Mouse (Mus musculus): ENCODE measurements around the gene Cfap161. TPM values are rescaled to one million over a fixed set of nuclear protein-coding genes. Genes with fewer than 3 reads are reported as not detected.
A peak's percentile ranks its signal among the peaks of the same experiment; 100 is the strongest.

The Cfap161 gene
- polyA plus RNA-seq, 1 experiment from 2014 or later: not detected

- DNase-seq (ENCODE audit: low read depth, low spot score) (no peak), ATAC-seq (no peak)
- CTCF ChIA-PET: interaction anchor here (0.9 kb wide), 1 partner anchor 111 kb away, joined by 3 read pairs; no protein-coding TSS in a partner anchor
- TF ChIP-seq CTCF (IDR thresholded peaks at IDR 0.05): no peak
- in situ Hi-C loops (cut with MboI; ENCODE audit: low pct_unique_long_range_greater_than_20kb): no loop called here
- POLR2A ChIA-PET: no interaction called here
- peaks cover 31% of the 10 kb centered on the region for H3K27me3 ChIP-seq
These were observed 14.7 kb downstream of the Cfap161 start for GRCm38 (mm10) chr7:83780026-83780425.

DNA sequence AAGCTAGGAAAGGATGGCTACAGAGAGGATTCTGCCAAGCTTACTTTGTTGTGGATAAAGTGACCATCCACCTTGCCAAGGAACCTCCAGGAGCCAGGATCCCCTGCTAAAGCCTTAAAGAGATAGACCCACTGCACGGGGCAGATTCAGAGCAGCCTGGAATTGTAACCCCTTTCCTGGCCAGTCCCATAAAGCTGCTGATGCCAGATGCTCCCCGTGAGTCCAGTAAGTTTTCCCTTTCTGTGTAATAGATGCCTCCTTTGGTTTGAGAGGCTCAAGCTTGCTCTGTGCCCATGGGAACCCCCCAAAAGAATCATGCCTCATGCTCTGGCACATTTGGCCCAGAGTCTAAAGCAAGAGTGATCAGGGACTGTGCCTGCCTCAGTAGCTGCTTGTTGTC is 15.7 kb downstream of the Cfap161 start:
- ATAC-seq (no peak), DNase-seq (ENCODE audit: low read depth, low spot score) (no peak)
- H3K27me3 ChIP-seq: peaks cover 31% of the 10 kb centered on the region
- in situ Hi-C loops (cut with MboI; ENCODE audit: low pct_unique_long_range_greater_than_20kb): loop anchor here (10.0 kb wide), 1 partner anchor 214 kb away; no protein-coding TSS in a partner anchor
- TF ChIP-seq CTCF (IDR thresholded peaks at IDR 0.05): no peak
- POLR2A ChIA-PET: interaction anchor here (1.6 kb wide), 1 partner anchor 48 kb away, joined by 3 read pairs; no protein-coding TSS in a partner anchor
- CTCF ChIA-PET: interaction anchor here (1.4 to 1.9 kb wide), 2 partner anchors 15 to 24 kb away, joined by 4 to 9 read pairs; no protein-coding TSS in a partner anchor

- H3K27me3 ChIP-seq: peaks cover 31% of the 10 kb centered on the region
- DNase-seq (ENCODE audit: low read depth, low spot score): no peak
- ChIA-PET POLR2A (interaction anchor here (1.6 kb wide), 1 partner anchor 47 kb away, joined by 3 read pairs; no protein-coding TSS in a partner anchor), CTCF (interaction anchor here (1.4 to 1.9 kb wide), 2 partner anchors 15 to 25 kb away, joined by 4 to 9 read pairs; no protein-coding TSS in a partner anchor)
- ATAC-seq: no peak
- no peak for TF ChIP-seq CTCF (IDR thresholded peaks at IDR 0.05)
- in situ Hi-C loops (cut with MboI; ENCODE audit: low pct_unique_long_range_greater_than_20kb): loop anchor here (10.0 kb wide), 1 partner anchor 214 kb away; no protein-coding TSS in a partner anchor
These were observed 16.2 kb downstream of the Cfap161 start for GRCm38 (mm10) chr7:83778516-83778915.

DNA sequence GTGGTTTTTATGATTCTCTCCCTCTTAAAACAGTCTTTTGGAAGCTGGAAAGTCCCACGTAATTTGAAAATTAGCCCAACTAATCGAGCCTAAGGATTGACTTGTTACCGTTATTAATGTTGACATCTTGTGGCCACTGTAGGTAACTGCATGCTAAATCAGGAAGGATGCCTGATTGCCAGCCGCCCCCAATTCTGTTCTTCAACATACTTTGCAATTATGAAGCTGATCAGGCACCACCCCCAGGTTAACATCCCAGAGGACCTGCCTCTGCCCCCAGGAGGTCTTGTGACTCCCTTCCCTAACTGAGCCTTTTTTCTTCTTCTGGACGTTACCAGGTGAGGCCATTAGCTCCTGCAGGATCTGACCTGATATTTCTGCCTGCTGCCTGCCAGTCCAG is 20.0 kb downstream of the Cfap161 start:
- ChIA-PET CTCF (interaction anchor here (0.9 to 3.2 kb wide), 5 partner anchors 11 to 106 kb away, joined by 3 to 9 read pairs (median 4); no protein-coding TSS in a partner anchor), POLR2A (no interaction called here)
- H3K27me3 ChIP-seq: peaks cover 35% of the 10 kb centered on the region
- no peak for ATAC-seq
- DNase-seq (ENCODE audit: low read depth, low spot score): no peak
- TF ChIP-seq CTCF (IDR thresholded peaks at IDR 0.05): peak; percentile 57
- in situ Hi-C loops (cut with MboI; ENCODE audit: low pct_unique_long_range_greater_than_20kb): loop anchor here (5.0 to 10.0 kb wide), 2 partner anchors 107 to 210 kb away; no protein-coding TSS in a partner anchor

DNA sequence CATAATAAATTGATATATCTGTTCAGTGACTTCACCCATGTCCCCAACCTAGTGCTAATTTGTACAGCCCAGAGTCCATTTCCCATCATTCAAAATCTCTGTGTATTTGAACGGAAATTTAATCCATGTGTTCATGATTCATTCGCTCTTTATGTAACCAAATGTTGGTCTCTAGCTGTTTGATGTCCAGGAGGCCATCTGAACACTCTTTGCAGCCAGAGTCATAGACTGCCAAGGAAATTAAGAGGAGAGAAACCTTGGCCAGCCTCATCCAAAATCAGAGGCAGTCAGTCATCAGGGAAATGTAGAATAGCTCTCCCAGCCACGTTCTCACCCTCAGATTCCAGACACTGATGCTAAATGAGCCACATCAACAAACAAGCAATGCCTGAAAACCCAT is 31.0 kb downstream of the Cfap161 start:
- no peak for TF ChIP-seq CTCF (IDR thresholded peaks at IDR 0.05)
- ATAC-seq (no peak), DNase-seq (ENCODE audit: low read depth, low spot score) (no peak)
- in situ Hi-C loops (cut with MboI; ENCODE audit: low pct_unique_long_range_greater_than_20kb): no loop called here
- ChIA-PET CTCF (interaction anchor here (0.9 to 1.8 kb wide), 6 partner anchors 9 to 196 kb away, joined by 3 to 8 read pairs (median 3); no protein-coding TSS in a partner anchor), POLR2A (no interaction called here)
- peaks cover 23% of the 10 kb centered on the region for H3K27me3 ChIP-seq

GRCm38 (mm10) chr7:83762336-83762735 is 32.3 kb downstream of the Cfap161 start:
- no peak for TF ChIP-seq CTCF (IDR thresholded peaks at IDR 0.05)
- peaks cover 29% of the 10 kb centered on the region for H3K27me3 ChIP-seq
- ATAC-seq (no peak), DNase-seq (ENCODE audit: low read depth, low spot score) (no peak)
- ChIA-PET CTCF (no interaction called here), POLR2A (interaction anchor here (0.6 kb wide), 1 partner anchor 38 kb away, joined by 4 read pairs; no protein-coding TSS in a partner anchor)
- in situ Hi-C loops (cut with MboI; ENCODE audit: low pct_unique_long_range_greater_than_20kb): no loop called here

GRCm38 (mm10) chr7:83751055-83751454 is 43.6 kb downstream of the Cfap161 start:
- in situ Hi-C loops (cut with MboI; ENCODE audit: low pct_unique_long_range_greater_than_20kb): no loop called here
- POLR2A ChIA-PET: no interaction called here
- ATAC-seq: no peak

GRCm38 (mm10) chr7:83748405-83748804 is 46.3 kb downstream of the Cfap161 start:
- in situ Hi-C loops (cut with MboI; ENCODE audit: low pct_unique_long_range_greater_than_20kb): no loop called here
- ChIA-PET CTCF (no interaction called here), POLR2A (no interaction called here)
- peaks cover 27% of the 10 kb centered on the region for H3K27me3 ChIP-seq
- no peak for TF ChIP-seq CTCF (IDR thresholded peaks at IDR 0.05)
- DNase-seq (ENCODE audit: low read depth, low spot score) (no peak), ATAC-seq (no peak)

More at GRCm38 (mm10) chr7:83751055-83751454, 43.6 kb downstream of the Cfap161 start:
- no peak for DNase-seq (ENCODE audit: low read depth, low spot score)
- CTCF ChIA-PET: interaction anchor here (1.3 kb wide), 1 partner anchor 12 kb away, joined by 3 read pairs; no protein-coding TSS in a partner anchor
- H3K27me3 ChIP-seq: peaks cover 25% of the 10 kb centered on the region
- no peak for TF ChIP-seq CTCF (IDR thresholded peaks at IDR 0.05)

DNA sequence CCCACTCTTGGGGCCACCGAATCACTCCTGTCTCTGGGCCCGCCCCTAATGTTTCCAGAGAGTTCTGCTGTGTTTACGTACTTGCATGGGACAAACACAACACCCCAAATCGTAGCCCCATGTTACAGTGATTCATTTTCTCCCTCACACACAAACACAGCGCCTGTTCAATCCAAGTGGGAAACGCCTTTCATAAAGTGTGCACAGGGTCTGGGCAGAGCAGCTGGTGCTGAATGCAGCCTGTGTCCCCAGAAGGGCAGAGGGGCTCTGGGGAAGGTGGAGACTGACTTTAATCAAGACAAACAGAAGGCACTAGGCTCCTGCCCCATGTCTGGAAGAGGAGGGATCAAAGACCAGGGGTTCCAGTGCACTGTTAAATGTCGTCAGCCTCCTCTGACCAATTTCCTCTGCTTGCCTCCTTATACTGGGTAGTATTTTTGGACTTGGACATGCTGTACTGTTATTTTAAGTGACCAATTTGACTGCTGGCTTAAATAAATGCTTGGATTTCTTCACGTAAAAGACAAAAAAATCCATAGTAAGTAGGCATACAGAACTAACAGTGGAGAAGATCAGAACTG is 48.5 kb downstream of the Cfap161 start:
- DNase-seq (ENCODE audit: low read depth, low spot score) (no peak), ATAC-seq (no peak)
- no peak for TF ChIP-seq CTCF (IDR thresholded peaks at IDR 0.05)
- in situ Hi-C loops (cut with MboI; ENCODE audit: low pct_unique_long_range_greater_than_20kb): no loop called here
- ChIA-PET POLR2A (no interaction called here), CTCF (no interaction called here)
- H3K27me3 ChIP-seq: peaks cover 17% of the 10 kb centered on the region

- in situ Hi-C loops (cut with MboI; ENCODE audit: low pct_unique_long_range_greater_than_20kb): no loop called here
- no peak for DNase-seq (ENCODE audit: low read depth, low spot score)
- no peak for TF ChIP-seq CTCF (IDR thresholded peaks at IDR 0.05)
- ATAC-seq: no peak
- ChIA-PET POLR2A (interaction anchor here (0.7 kb wide), 3 partner anchors 21 to 113 kb away, joined by 3 to 5 read pairs (median 4); no protein-coding TSS in a partner anchor), CTCF (no interaction called here)
- peaks cover 17% of the 10 kb centered on the region for H3K27me3 ChIP-seq
These were observed 49.1 kb downstream of the Cfap161 start, which contains the start of gene Il16 for GRCm38 (mm10) chr7:83745413-83746106. Gene Il16 (minus strand): TSS chr7:83745726.

GRCm38 (mm10) chr7:83745065-83745412 is 49.6 kb downstream of the Cfap161 start:
- ATAC-seq (no peak), DNase-seq (ENCODE audit: low read depth, low spot score) (no peak)
- POLR2A ChIA-PET: interaction anchor here (0.7 kb wide), 3 partner anchors 20 to 113 kb away, joined by 3 to 5 read pairs (median 4); no protein-coding TSS in a partner anchor
- H3K27me3 ChIP-seq: peaks cover 17% of the 10 kb centered on the region
- CTCF ChIA-PET: no interaction called here
- in situ Hi-C loops (cut with MboI; ENCODE audit: low pct_unique_long_range_greater_than_20kb): no loop called here
- no peak for TF ChIP-seq CTCF (IDR thresholded peaks at IDR 0.05)
